ENCODE assay signal across 9 mouse cellular contexts in the genomic region with DNA sequence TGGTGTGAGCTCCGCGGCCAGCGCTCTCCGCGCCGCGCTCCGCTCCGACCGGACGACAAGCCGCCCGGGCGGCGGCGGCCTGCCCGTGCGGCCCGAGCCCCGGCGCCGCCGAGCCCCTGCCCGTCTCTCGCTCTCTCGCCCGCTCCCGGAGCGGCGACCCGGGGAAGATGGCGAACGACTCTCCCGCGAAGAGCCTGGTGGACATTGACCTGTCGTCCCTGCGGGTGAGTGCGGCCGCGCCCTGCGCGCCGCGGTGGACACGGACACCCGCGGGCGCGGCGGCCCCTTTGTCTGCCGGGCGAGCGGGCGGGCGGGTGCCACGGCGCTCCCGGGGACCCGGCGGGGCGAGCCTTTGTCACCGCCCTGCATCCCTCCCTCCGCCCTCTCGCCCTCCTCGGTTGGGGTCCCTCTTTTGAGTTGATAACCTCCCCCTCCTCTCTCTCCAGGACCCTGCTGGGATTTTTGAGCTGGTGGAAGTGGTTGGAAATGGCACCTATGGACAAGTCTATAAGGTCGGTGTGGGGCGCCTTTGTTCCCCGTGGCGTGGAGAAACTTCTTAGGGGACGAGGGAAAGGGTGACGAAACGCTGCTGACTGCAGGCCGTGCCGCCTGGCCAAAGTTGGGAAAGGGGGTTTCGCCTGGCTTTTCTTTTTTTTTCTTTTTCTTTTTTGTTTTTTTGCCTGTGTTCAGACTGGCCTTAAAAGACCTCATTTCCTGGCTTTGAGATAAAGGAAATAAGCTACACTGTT. TPM values are rescaled to one million over a fixed set of nuclear protein-coding genes. Genes with fewer than 3 reads are reported as not detected.
DNase-seq lines count a peak whose midpoint lies in the region; ATAC-seq and TF ChIP-seq lines count a peak whose summit lies in the region.
"Had no signal": no experiment of that assay in that cellular context is flagged by ENCODE, and none has a peak within 500 bp of the region (broad histone marks: within the 10 kb centered on the region; RNA-seq: fewer than 3 reads in every experiment).

No protein-coding gene starts in this region.

- H3K9ac ChIP-seq in forebrain, embryonic 12.5 days, result peak overlapping the region; percentile 100

- H3K9me3 ChIP-seq in forebrain, embryonic 12.5 days, result no peaks in the 10 kb centered on the region
- no peaks in the 10 kb centered on the region for H3K9me3 ChIP-seq in midbrain, embryonic 10.5 days (replicated peaks)

- TF ChIP-seq CTCF in gastrocnemius, adult 2 months (IDR thresholded peaks at IDR 0.05), result no peak

- intact Hi-C loops in gastrocnemius, adult 2 months (cut with DNase I), result loop anchor here (5.0 kb wide), 2 partner anchors 36 to 214 kb away; no protein-coding TSS in a partner anchor
- intact Hi-C loops in heart, postnatal 25 days (cut with DNase I), result loop anchor here (5.0 kb wide), 1 partner anchor 36 kb away; no protein-coding TSS in a partner anchor

- peak; percentile 57 for DNase-seq in gastrocnemius, adult 2 months
- DNase-seq in gastrocnemius, adult 18-20 months (ENCODE audit: low spot score), result no peak
- DNase-seq in brain, embryonic 18.5 days (ENCODE audit: low read depth, low spot score), result peak; percentile 32
- peak; percentile 40 for DNase-seq in heart, postnatal 25 days (ENCODE audit: low spot score)
- DNase-seq in layer of hippocampus, postnatal 36 days, result peak; percentile 58 to 64
- peak; percentile 76 for DNase-seq in midbrain, embryonic 10.5 days (ENCODE audit: low spot score)
- peak; percentile 33 for DNase-seq in spleen, postnatal 36 days (ENCODE audit: low spot score in 2 of 2)

- peaks cover 15% of the 10 kb centered on the region for H3K36me3 ChIP-seq in forebrain, embryonic 12.5 days (replicated peaks)
- peaks cover 32% of the 10 kb centered on the region for H3K36me3 ChIP-seq in midbrain, embryonic 10.5 days
- H3K36me3 ChIP-seq: G1E had no signal

- peaks cover 43% of the 10 kb centered on the region for H3K4me1 ChIP-seq in forebrain, embryonic 12.5 days
- H3K4me1 ChIP-seq in midbrain, embryonic 10.5 days, result peaks cover 51% of the 10 kb centered on the region

- H3K27ac ChIP-seq in gastrocnemius, adult 2 months, result peak overlapping the region; percentile 87
- peak overlapping the region; percentile 99 for H3K27ac ChIP-seq in forebrain, embryonic 12.5 days
- peak overlapping the region; percentile 100 for H3K27ac ChIP-seq in midbrain, embryonic 10.5 days (replicated peaks)

- H3K4me3 ChIP-seq in gastrocnemius, adult 2 months, result peak overlapping the region; percentile 92
- H3K4me3 ChIP-seq in forebrain, embryonic 12.5 days (replicated peaks), result peak overlapping the region; percentile 98
- peak overlapping the region; percentile 93 for H3K4me3 ChIP-seq in midbrain, embryonic 10.5 days

- H3K4me2 ChIP-seq in forebrain, embryonic 12.5 days, result peak overlapping the region; percentile 76

- under 1% methylated on average over 73 of the region's 75 CpGs for WGBS in forebrain, embryonic 12.5 days
- WGBS in midbrain, embryonic 10.5 days, result under 1% methylated on average over 75 of the region's 75 CpGs

- H3K27me3 ChIP-seq in forebrain, embryonic 12.5 days, result no peaks in the 10 kb centered on the region
- peaks cover 28% of the 10 kb centered on the region for H3K27me3 ChIP-seq in midbrain, embryonic 10.5 days (ENCODE audit: low read depth, poor library complexity, severe bottlenecking)

- peak; percentile 47 for ATAC-seq in forebrain, embryonic 12.5 days (ENCODE audit: low FRiP score)

RNA-seq across cellular contexts. Expression of a gene that starts 0.5 kb away (rescaled TPM):
- total RNA-seq in gastrocnemius, adult 2 months (2021), result 10 to 100 TPM; 23.2 to 28.3 TPM
- 10 to 100 TPM; 15.2 to 20.9 TPM for total RNA-seq in gastrocnemius, adult 18-20 months (2021)
- polyA plus RNA-seq in forebrain, embryonic 12.5 days (2016; fragmentation: Nextera tagmentation; extraction: Ambion mirVana), result 55.9 and 73.9 TPM in 2 replicates
- total RNA-seq in heart, postnatal 25 days (2021), result 100 to 1,000 TPM; 155 to 174 TPM
- 100 to 1,000 TPM; 146 to 166 TPM for total RNA-seq in layer of hippocampus, postnatal 36 days (2021)
- 25.1 and 37.8 TPM in 2 replicates for polyA plus RNA-seq in midbrain, embryonic 10.5 days (2016; fragmentation: Nextera tagmentation; extraction: Ambion mirVana)

Comparison
In these comparisons a context has a peak if more than half of its experiments do, and no peak if none do; other contexts are left out.
1. RNA of a gene that starts 0.5 kb away (total RNA-seq): 155 to 174 TPM in heart, postnatal 25 days and 146 to 166 TPM in layer of hippocampus, postnatal 36 days; 23.2 to 28.3 TPM in gastrocnemius, adult 2 months and 15.2 to 20.9 TPM in gastrocnemius, adult 18-20 months; every median in the first group is over 4 times any median in the second.
2. Peak in every context shown above with its lines, with median percentiles within 50 percentile points of each other: H3K27ac ChIP-seq and H3K4me3 ChIP-seq.